Mouse (Mus musculus): ENCODE results near the gene Kl. TPM values are rescaled to one million over a fixed set of nuclear protein-coding genes. Genes with fewer than 3 reads are reported as not detected.

Gene Kl
- polyA plus RNA-seq, 1 experiment, result 0.22 TPM

- no peak overlapping the region for H3K4me3 ChIP-seq (replicated peaks; ENCODE audit: extremely low read depth, low read depth, low read length)
- H3K4me1 ChIP-seq (ENCODE audit: control insufficient read depth, insufficient read depth, low read length), result no peaks in the 10 kb centered on the region
- DNase-seq, result no peak
- WGBS, result 93% methylated on average over 7 of the region's 7 CpGs
- TF ChIP-seq CTCF (IDR thresholded peaks at IDR 0.05; ENCODE audit: insufficient read depth, low read length), result no peak
Measured at GRCm38 (mm10) chr5:150994096-150994495, 41.7 kb downstream of the Kl start.

GRCm38 (mm10) chr5:150996586-150996985 lies 44.2 kb downstream of the Kl start:
- TF ChIP-seq POLR2A (IDR thresholded peaks at IDR 0.05; ENCODE audit: borderline replicate concordance, extremely low read depth, low read depth, low read length) (no peak), CTCF (IDR thresholded peaks at IDR 0.05; ENCODE audit: insufficient read depth, low read length) (no peak)
- Histone ChIP-seq H3K4me1 (ENCODE audit: control insufficient read depth, insufficient read depth, low read length) (no peaks in the 10 kb centered on the region), H3K4me3 (replicated peaks; ENCODE audit: extremely low read depth, low read depth, low read length) (no peak overlapping the region)
- no peak for DNase-seq
- WGBS, result 78% methylated on average over 2 of the region's 2 CpGs

- TF ChIP-seq POLR2A (IDR thresholded peaks at IDR 0.05; ENCODE audit: borderline replicate concordance, extremely low read depth, low read depth, low read length) (no peak), CTCF (IDR thresholded peaks at IDR 0.05; ENCODE audit: insufficient read depth, low read length) (no peak)
- H3K4me3 ChIP-seq (replicated peaks; ENCODE audit: extremely low read depth, low read depth, low read length), result no peak overlapping the region
- 81% methylated on average over 7 of the region's 7 CpGs for WGBS
- H3K4me1 ChIP-seq (ENCODE audit: control insufficient read depth, insufficient read depth, low read length), result no peaks in the 10 kb centered on the region
- no peak for DNase-seq
Measured at GRCm38 (mm10) chr5:151001111-151001510, 48.7 kb downstream of the Kl start.

GRCm38 (mm10) chr5:151002051-151002450 lies 49.6 kb downstream of the Kl start:
- WGBS, result 97% methylated on average over 4 of the region's 4 CpGs
- no peak for TF ChIP-seq POLR2A (IDR thresholded peaks at IDR 0.05; ENCODE audit: borderline replicate concordance, extremely low read depth, low read depth, low read length)
- no peak for TF ChIP-seq CTCF (IDR thresholded peaks at IDR 0.05; ENCODE audit: insufficient read depth, low read length)
- H3K4me3 ChIP-seq (replicated peaks; ENCODE audit: extremely low read depth, low read depth, low read length), result no peak overlapping the region
- no peak for DNase-seq
- no peaks in the 10 kb centered on the region for H3K4me1 ChIP-seq (ENCODE audit: control insufficient read depth, insufficient read depth, low read length)

- 95% methylated on average over 1 of the region's 1 CpGs for WGBS
- no peak for TF ChIP-seq CTCF (IDR thresholded peaks at IDR 0.05; ENCODE audit: insufficient read depth, low read length)
- no peak for TF ChIP-seq POLR2A (IDR thresholded peaks at IDR 0.05; ENCODE audit: borderline replicate concordance, extremely low read depth, low read depth, low read length)
- DNase-seq, result no peak
- no peak overlapping the region for H3K4me3 ChIP-seq (replicated peaks; ENCODE audit: extremely low read depth, low read depth, low read length)
- no peaks in the 10 kb centered on the region for H3K4me1 ChIP-seq (ENCODE audit: control insufficient read depth, insufficient read depth, low read length)
Measured at GRCm38 (mm10) chr5:151004216-151004755, 51.9 kb downstream of the Kl start.

GRCm38 (mm10) chr5:151018450-151018849 lies 66.0 kb downstream of the Kl start:
- peaks cover 6% of the 10 kb centered on the region; the same call in 1 of the 2 replicates for H3K4me1 ChIP-seq (ENCODE audit: control insufficient read depth, insufficient read depth, low read length)
- WGBS, result 80% methylated on average over 5 of the region's 5 CpGs
- DNase-seq, result no peak
- no peak overlapping the region for H3K4me3 ChIP-seq (replicated peaks; ENCODE audit: extremely low read depth, low read depth, low read length)
- no peak for TF ChIP-seq CTCF (IDR thresholded peaks at IDR 0.05; ENCODE audit: insufficient read depth, low read length)
- TF ChIP-seq POLR2A (IDR thresholded peaks at IDR 0.05; ENCODE audit: borderline replicate concordance, extremely low read depth, low read depth, low read length), result no peak

GRCm38 (mm10) chr5:151018959-151019358 lies 66.6 kb downstream of the Kl start:
- no peak for TF ChIP-seq POLR2A (IDR thresholded peaks at IDR 0.05; ENCODE audit: borderline replicate concordance, extremely low read depth, low read depth, low read length)
- no peak for TF ChIP-seq CTCF (IDR thresholded peaks at IDR 0.05; ENCODE audit: insufficient read depth, low read length)
- Histone ChIP-seq H3K4me3 (replicated peaks; ENCODE audit: extremely low read depth, low read depth, low read length) (no peak overlapping the region), H3K4me1 (ENCODE audit: control insufficient read depth, insufficient read depth, low read length) (peaks cover 9% of the 10 kb centered on the region)
- WGBS, result 69% methylated on average over 5 of the region's 5 CpGs
- no peak for DNase-seq

GRCm38 (mm10) chr5:151020031-151020820 lies 67.8 kb downstream of the Kl start:
- Histone ChIP-seq H3K4me3 (replicated peaks; ENCODE audit: extremely low read depth, low read depth, low read length) (peak overlapping the region; percentile 42), H3K4me1 (ENCODE audit: control insufficient read depth, insufficient read depth, low read length) (peaks cover 9% of the 10 kb centered on the region)
- 62% methylated on average over 13 of the region's 13 CpGs for WGBS
- TF ChIP-seq CTCF (IDR thresholded peaks at IDR 0.05; ENCODE audit: insufficient read depth, low read length), result no peak
- no peak for TF ChIP-seq POLR2A (IDR thresholded peaks at IDR 0.05; ENCODE audit: borderline replicate concordance, extremely low read depth, low read depth, low read length)
- no peak for DNase-seq

GRCm38 (mm10) chr5:151020831-151021230 lies 68.4 kb downstream of the Kl start:
- WGBS, result 40% methylated on average over 14 of the region's 14 CpGs
- TF ChIP-seq CTCF (IDR thresholded peaks at IDR 0.05; ENCODE audit: insufficient read depth, low read length), result no peak
- peak; percentile 48; the same call in 1 of the 2 replicates for TF ChIP-seq POLR2A (IDR thresholded peaks at IDR 0.05; ENCODE audit: borderline replicate concordance, extremely low read depth, low read depth, low read length)
- DNase-seq, result no peak
- Histone ChIP-seq H3K4me1 (ENCODE audit: control insufficient read depth, insufficient read depth, low read length) (peaks cover 9% of the 10 kb centered on the region), H3K4me3 (replicated peaks; ENCODE audit: extremely low read depth, low read depth, low read length) (peak overlapping the region; percentile 42)

GRCm38 (mm10) chr5:151022026-151022425 lies 69.6 kb downstream of the Kl start:
- Histone ChIP-seq H3K4me3 (replicated peaks; ENCODE audit: extremely low read depth, low read depth, low read length) (no peak overlapping the region), H3K4me1 (ENCODE audit: control insufficient read depth, insufficient read depth, low read length) (peaks cover 9% of the 10 kb centered on the region)
- WGBS, result 77% methylated on average over 7 of the region's 7 CpGs
- DNase-seq, result no peak
- no peak for TF ChIP-seq POLR2A (IDR thresholded peaks at IDR 0.05; ENCODE audit: borderline replicate concordance, extremely low read depth, low read depth, low read length)
- no peak for TF ChIP-seq CTCF (IDR thresholded peaks at IDR 0.05; ENCODE audit: insufficient read depth, low read length)
